Mouse (Mus musculus): Measurements from ENCODE around the gene Pp2d1.

The Pp2d1 gene

GRCm38 (mm10) chr17:53566919-53567345 lies 27.7 kb upstream of the Pp2d1 start:
- peak; percentile 83 for DNase-seq (ENCODE audit: extremely low read depth, insufficient read length, low spot score)

- DNase-seq (ENCODE audit: extremely low read depth, insufficient read length, low spot score) = peak; percentile 35
Measured at GRCm38 (mm10) chr17:53566161-53566918, 27.1 kb upstream of the Pp2d1 start, which contains the start of gene Kat2b. Gene Kat2b, plus strand, starts transcription at chr17:53566861.

GRCm38 (mm10) chr17:53564837-53565236 lies 25.6 kb upstream of the Pp2d1 start:
- DNase-seq (ENCODE audit: extremely low read depth, insufficient read length, low spot score) = no peak

- DNase-seq (ENCODE audit: extremely low read depth, insufficient read length, low spot score) = no peak
Measured at GRCm38 (mm10) chr17:53561458-53562029, 22.3 kb upstream of the Pp2d1 start.

GRCm38 (mm10) chr17:53559646-53560045 lies 20.4 kb upstream of the Pp2d1 start:
- DNase-seq (ENCODE audit: extremely low read depth, insufficient read length, low spot score) = no peak

GRCm38 (mm10) chr17:53557443-53557842 lies 18.2 kb upstream of the Pp2d1 start:
- DNase-seq (ENCODE audit: extremely low read depth, insufficient read length, low spot score) = no peak

GRCm38 (mm10) chr17:53554813-53555212 lies 15.6 kb upstream of the Pp2d1 start:
- DNase-seq (ENCODE audit: extremely low read depth, insufficient read length, low spot score) = no peak

- DNase-seq (ENCODE audit: extremely low read depth, insufficient read length, low spot score) = no peak
Measured at GRCm38 (mm10) chr17:53554088-53554487, 14.8 kb upstream of the Pp2d1 start.

- DNase-seq (ENCODE audit: extremely low read depth, insufficient read length, low spot score) = no peak
Measured at GRCm38 (mm10) chr17:53551306-53552299, 12.4 kb upstream of the Pp2d1 start.

- no peak for DNase-seq (ENCODE audit: extremely low read depth, insufficient read length, low spot score)
Measured at GRCm38 (mm10) chr17:53543591-53544324, 4.5 kb upstream of the Pp2d1 start.

- DNase-seq (ENCODE audit: extremely low read depth, insufficient read length, low spot score) = no peak
Measured at GRCm38 (mm10) chr17:53542536-53542935, 3.3 kb upstream of the Pp2d1 start.

- no peak for DNase-seq (ENCODE audit: extremely low read depth, insufficient read length, low spot score)
Measured at GRCm38 (mm10) chr17:53532425-53532824, 6.8 kb downstream of the Pp2d1 start.

GRCm38 (mm10) chr17:53531160-53531559 lies 8.1 kb downstream of the Pp2d1 start:
- no peak for DNase-seq (ENCODE audit: extremely low read depth, insufficient read length, low spot score)

GRCm38 (mm10) chr17:53528034-53528433 lies 11.2 kb downstream of the Pp2d1 start:
- DNase-seq (ENCODE audit: extremely low read depth, insufficient read length, low spot score) = no peak

- no peak for DNase-seq (ENCODE audit: extremely low read depth, insufficient read length, low spot score)
Measured at GRCm38 (mm10) chr17:53520509-53520908, 18.7 kb downstream of the Pp2d1 start.

GRCm38 (mm10) chr17:53519364-53519763 lies 19.9 kb downstream of the Pp2d1 start:
- DNase-seq (ENCODE audit: extremely low read depth, insufficient read length, low spot score) = no peak

GRCm38 (mm10) chr17:53512311-53512951 lies 26.8 kb downstream of the Pp2d1 start:
- no peak for DNase-seq (ENCODE audit: extremely low read depth, insufficient read length, low spot score)

GRCm38 (mm10) chr17:53502966-53503365 lies 36.3 kb downstream of the Pp2d1 start:
- DNase-seq (ENCODE audit: extremely low read depth, insufficient read length, low spot score) = no peak

- DNase-seq (ENCODE audit: extremely low read depth, insufficient read length, low spot score) = no peak
Measured at GRCm38 (mm10) chr17:53489007-53489378, 50.3 kb downstream of the Pp2d1 start.

All from 3134 (cell line).